Mouse (Mus musculus): Measurements from ENCODE around the gene Frmd3.

DNA sequence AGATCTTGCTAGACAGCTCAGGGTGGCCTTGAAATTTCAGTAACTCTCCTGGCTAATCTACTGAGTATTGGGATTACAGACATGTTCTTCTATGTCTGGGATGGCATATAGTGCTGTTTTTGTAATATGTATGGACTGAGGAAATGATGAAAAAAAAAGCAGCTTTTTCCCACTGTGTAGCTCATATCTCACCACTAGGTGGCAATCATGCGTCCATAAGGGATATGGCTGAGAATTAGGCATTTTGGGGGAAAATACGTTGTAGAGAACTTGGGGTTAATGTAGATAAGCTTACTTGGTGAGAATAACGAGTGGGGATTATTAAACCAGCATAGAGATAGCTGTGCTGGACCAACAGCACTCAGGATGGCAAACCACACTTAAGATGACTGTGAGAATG lies 209.1 kb downstream of the Frmd3 start:
- TF ChIP-seq CTCF (IDR thresholded peaks at IDR 0.05; ENCODE audit: insufficient read depth, low read depth, low read length) (no peak), POLR2A (IDR thresholded peaks at IDR 0.05; ENCODE audit: insufficient read depth, low read depth, low read length) (no peak)
